Mouse (Mus musculus) embryonic facial prominence, embryonic 15.5 days (tissue): Measurements from ENCODE around the gene Pitpnm3. TPM values are rescaled to one million over a fixed set of nuclear protein-coding genes. Genes with fewer than 3 reads are reported as not detected.

Source experiments
- polyA plus RNA-seq: library from polyadenylated mRNA; unstranded; fragments of >200 nt; fragmentation: Nextera tagmentation; extraction: Ambion mirVana; gene quantifications from 2 replicates; pipeline ENCODE4 v1.2.1, GENCODE M21; 2015

Gene Pitpnm3
- polyA plus RNA-seq, 1 experiment from 2014 or later, result 2.0 TPM

Other genes starting within 250 kb of the Pitpnm3 start
- gene Aipl1, start 98.3 kb downstream of the Pitpnm3 start, polyA plus RNA-seq, result 0.38 and 0.56 TPM in 2 replicates
- 89.1 and 89.5 TPM in 2 replicates for gene Pimreg, start 93.7 kb downstream of the Pitpnm3 start, polyA plus RNA-seq
- 0.41 and 0.43 TPM in 2 replicates for gene Gm43951, start 71.1 kb upstream of the Pitpnm3 start, polyA plus RNA-seq
- gene 4933427D14Rik, start 71.7 kb upstream of the Pitpnm3 start, polyA plus RNA-seq, result 13.5 and 17.2 TPM in 2 replicates
- 254 and 268 TPM in 2 replicates for gene Txndc17, start 71.8 kb upstream of the Pitpnm3 start, polyA plus RNA-seq
- 49.4 and 50.9 TPM in 2 replicates for gene Med31, start 79.8 kb upstream of the Pitpnm3 start, polyA plus RNA-seq
- gene Slc13a5, start 131.4 kb upstream of the Pitpnm3 start, polyA plus RNA-seq, result 9.2 and 9.4 TPM in 2 replicates
- 4.5 and 5.5 TPM in 2 replicates for gene Xaf1, start 165.9 kb upstream of the Pitpnm3 start, polyA plus RNA-seq
- gene Fbxo39, start 178.7 kb upstream of the Pitpnm3 start, polyA plus RNA-seq, result not detected in 2 replicates
- gene Tekt1, start 226.7 kb upstream of the Pitpnm3 start, polyA plus RNA-seq, result 20.6 and 40.5 TPM in 2 replicates